Mouse (Mus musculus) heart, embryonic 11.5 days (tissue): ENCODE data around the gene Haghl. TPM values are rescaled to one million over a fixed set of nuclear protein-coding genes. Genes with fewer than 3 reads are reported as not detected.

Experiments used
- ATAC-seq: fragments of 200-750 bp; cut with Nextera tagmentation; replicated peaks from 2 replicates; pipeline ENCODE4 v1.8.0; 2017; ENCODE audit warnings: moderate library complexity; ENCODE audit not compliant: insufficient number of reproducible peaks, low FRiP score, low TSS enrichment
- H3K27ac ChIP-seq: fragments of 300-500 bp; sonication (generic); 2 replicates; pipeline ENCODE4 v1.5.1; 2014; ENCODE audit warnings: mild to moderate bottlenecking, low read depth, low read length
- H3K27me3 ChIP-seq: fragments of 300-500 bp; sonication (generic); 2 replicates; pipeline ENCODE4 v1.6.1; 2014; ENCODE audit warnings: mild to moderate bottlenecking, low read length, mixed read lengths; ENCODE audit not compliant: control insufficient read depth, insufficient read depth
- H3K36me3 ChIP-seq: fragments of 300-500 bp; sonication (generic); 2 replicates; pipeline ENCODE4 v1.6.1; 2014; ENCODE audit warnings: mild to moderate bottlenecking, low read length, moderate library complexity, mixed read lengths; ENCODE audit not compliant: control insufficient read depth, insufficient read depth
- H3K4me1 ChIP-seq: fragments of 300-500 bp; sonication (generic); 2 replicates; pipeline ENCODE4 v1.6.1; 2014; ENCODE audit warnings: low read length; ENCODE audit not compliant: control insufficient read depth, insufficient read depth
- H3K4me2 ChIP-seq: fragments of 300-500 bp; sonication (generic); 2 replicates; pipeline ENCODE4 v1.6.1; 2014; ENCODE audit warnings: mild to moderate bottlenecking, moderate library complexity
- H3K4me3 ChIP-seq: fragments of 300-500 bp; sonication (generic); 2 replicates; pipeline ENCODE4 v1.5.1; 2014; ENCODE audit warnings: low read depth, low read length
- H3K9ac ChIP-seq: fragments of 300-500 bp; sonication (generic); 2 replicates; pipeline ENCODE4 v1.6.1; 2014; ENCODE audit warnings: mild to moderate bottlenecking, low read depth, low read length, moderate library complexity
- H3K9me3 ChIP-seq: fragments of 300-500 bp; sonication (generic); replicated peaks from 2 replicates; pipeline ENCODE4 v1.6.1; 2016; ENCODE audit warnings: low read length; ENCODE audit not compliant: control insufficient read depth
- WGBS: fragments of 180-500 bp; shearing (Covaris S2); extraction: QIAGEN DNeasy Blood & Tissue Kit; methylation state at CpG from one replicate; pipeline ENCODE4 v1.1.7; 2014; ENCODE audit not compliant: insufficient replicate concordance; 5-methylcytosine and 5-hydroxymethylcytosine counted together
- polyA plus RNA-seq: library from polyadenylated mRNA; unstranded; fragments of >200 nt; fragmentation: Nextera tagmentation; extraction: Ambion mirVana; gene quantifications from 2 replicates; pipeline ENCODE4 v1.2.1, GENCODE M21; 2014

Haghl gene
- polyA plus RNA-seq, result 47.2 and 52.3 TPM in 2 replicates

DNA sequence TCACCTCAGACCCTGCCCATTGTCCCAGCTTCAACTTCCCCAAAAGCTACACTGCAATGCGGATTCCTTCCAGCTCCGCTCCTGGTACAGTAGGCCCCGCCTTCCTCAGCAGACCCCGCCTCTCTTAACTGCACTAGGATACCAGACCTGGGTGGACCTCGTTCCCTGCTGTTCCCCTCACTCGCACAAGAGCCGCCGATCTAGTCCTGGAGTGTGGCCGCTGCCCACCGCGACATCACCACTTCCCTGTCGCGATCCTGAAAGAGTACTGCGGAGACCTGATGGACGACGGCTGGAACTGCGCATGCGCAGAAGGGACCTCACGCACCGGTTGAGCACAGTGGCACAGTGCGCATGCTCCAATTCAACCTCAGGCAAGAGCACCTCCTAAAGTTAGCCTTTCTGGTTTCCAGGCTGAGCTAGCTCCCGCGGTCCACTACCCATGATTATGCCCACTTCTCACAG is at the start of gene Haghl:
Haghl (minus strand) TSS at position 393 of the 465 bp plus-strand sequence.
- Histone ChIP-seq H3K27me3 (no peaks in the 10 kb centered on the region), H3K9me3 (no peaks in the 10 kb centered on the region), H3K4me1 (peaks cover 12% of the 10 kb centered on the region), H3K36me3 (peaks cover 27% of the 10 kb centered on the region), H3K4me3 (peak within 1 kb of the TSS; percentile 69), H3K4me2 (peak within 1 kb of the TSS; percentile 78), H3K27ac (peak within 1 kb of the TSS; percentile 81), H3K9ac (peak within 1 kb of the TSS; percentile 80)
- 0% methylated on average over 23 of the region's 23 CpGs for WGBS
- peak; percentile 76 for ATAC-seq

DNA sequence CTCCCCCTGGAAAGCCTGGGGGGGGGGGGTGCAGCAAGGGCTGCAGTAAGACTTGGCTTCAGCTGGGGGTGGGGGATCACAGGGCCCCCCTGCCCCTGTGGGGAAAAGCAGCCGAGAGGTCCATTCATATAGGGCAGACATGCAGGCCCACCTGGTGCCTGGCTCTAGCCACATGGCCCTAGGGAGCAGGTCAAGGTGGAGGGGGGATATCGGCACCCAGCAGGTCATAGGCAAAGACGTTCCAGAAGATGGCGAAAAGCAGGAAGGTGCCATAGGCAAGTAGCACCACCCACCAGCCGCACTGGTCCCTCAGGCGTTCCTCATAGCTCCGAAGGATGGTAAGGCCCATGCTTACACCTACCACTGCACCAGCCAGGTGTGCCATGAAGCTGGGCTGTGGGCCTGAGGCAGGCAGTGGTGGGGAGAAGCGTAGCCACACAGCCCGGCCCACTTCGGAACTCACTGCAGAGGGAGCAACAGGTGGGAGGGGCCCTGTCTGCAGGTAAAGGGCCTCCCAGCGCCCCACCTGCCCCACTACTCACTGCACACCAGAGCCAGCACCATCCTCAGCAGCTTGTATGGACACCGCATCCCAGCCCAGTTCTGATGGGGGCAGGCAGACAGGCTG is 49.2 kb upstream of the Haghl start:
- H3K4me2 ChIP-seq, result peak overlapping the region; percentile 98
- WGBS, result 90% methylated on average over 12 of the region's 12 CpGs
- H3K4me3 ChIP-seq, result peak overlapping the region; percentile 88
- H3K27ac ChIP-seq, result peak overlapping the region; percentile 99; the same call in 1 of the 2 replicates
- no peak for ATAC-seq
- H3K9me3 ChIP-seq, result no peaks in the 10 kb centered on the region
- peaks cover 66% of the 10 kb centered on the region for H3K4me1 ChIP-seq
- no peaks in the 10 kb centered on the region for H3K27me3 ChIP-seq
- peak overlapping the region; percentile 92 for H3K9ac ChIP-seq
- H3K36me3 ChIP-seq, result peaks cover 27% of the 10 kb centered on the region

DNA sequence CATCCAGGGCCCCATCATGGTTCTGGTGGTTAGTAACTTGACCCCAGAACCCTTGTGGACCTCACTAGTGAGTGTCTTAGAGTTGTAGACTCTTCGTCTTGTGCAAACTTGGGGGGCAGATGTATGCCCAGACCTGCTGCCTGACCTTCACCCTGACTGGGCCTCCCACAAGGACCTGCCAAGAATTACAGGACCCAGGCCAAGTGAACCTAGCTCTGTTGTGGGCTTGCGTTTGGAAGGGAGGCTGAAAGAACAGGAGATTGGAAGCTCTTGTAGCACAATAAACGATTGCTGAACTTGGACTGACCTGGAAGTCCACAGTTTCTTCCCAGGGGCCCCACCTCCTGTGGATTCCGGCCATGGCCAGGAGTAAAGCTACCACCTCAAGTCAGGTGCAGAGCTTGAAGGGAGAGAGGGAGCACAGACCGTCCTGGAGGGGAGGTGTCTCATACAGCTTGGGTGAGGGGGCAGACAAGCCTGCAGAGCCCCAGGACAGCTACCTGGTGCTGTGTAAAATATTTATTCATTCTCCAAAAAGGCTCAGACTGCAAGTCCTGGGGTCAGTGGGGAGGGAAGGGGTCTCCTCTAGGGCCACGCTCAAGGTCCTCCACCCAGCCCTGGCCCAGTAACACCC is 48.6 kb upstream of the Haghl start:
- Histone ChIP-seq H3K9ac (peak overlapping the region; percentile 92), H3K36me3 (peaks cover 22% of the 10 kb centered on the region)
- 39% methylated on average over 6 of the region's 6 CpGs for WGBS

DNA sequence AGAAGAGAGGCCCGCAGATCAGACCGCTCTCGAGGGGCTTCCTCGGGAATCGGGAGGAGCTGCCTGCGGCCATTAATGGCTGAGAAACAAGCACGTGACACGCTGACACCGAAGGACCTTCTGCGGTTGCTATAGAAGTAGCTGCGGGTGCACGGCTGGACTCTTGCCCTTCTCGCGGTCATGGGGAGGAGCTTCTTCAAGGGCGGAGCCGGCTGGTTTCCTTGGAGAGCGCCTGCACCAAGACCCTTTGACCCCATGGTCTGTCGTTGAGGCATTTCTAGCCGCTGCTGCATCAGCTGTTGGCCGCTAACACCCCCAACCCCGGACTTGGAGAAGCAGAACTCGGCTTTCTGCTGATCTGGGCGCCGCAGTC is 47.8 kb upstream of the Haghl start, which contains the start of gene Stub1:
Stub1 (minus strand) TSS at position 114 of the 373 bp plus-strand sequence.
- Histone ChIP-seq H3K36me3 (peaks cover 19% of the 10 kb centered on the region), H3K4me1 (peaks cover 73% of the 10 kb centered on the region), H3K9ac (peak within 1 kb of the TSS; percentile 92), H3K4me2 (peak within 1 kb of the TSS; percentile 98), H3K4me3 (peak within 1 kb of the TSS; percentile 88), H3K27me3 (no peaks in the 10 kb centered on the region), H3K9me3 (no peaks in the 10 kb centered on the region), H3K27ac (peak within 1 kb of the TSS; percentile 99)
- ATAC-seq, result peak; percentile 73
- under 1% methylated on average over 24 of the region's 24 CpGs for WGBS

More for the DNA sequence above, 48.6 kb upstream of the Haghl start:
- H3K4me2 ChIP-seq, result peak overlapping the region; percentile 98
- no peaks in the 10 kb centered on the region for H3K9me3 ChIP-seq
- H3K4me3 ChIP-seq, result peak overlapping the region; percentile 88
- H3K27ac ChIP-seq, result peak overlapping the region; percentile 99
- ATAC-seq, result no peak
- no peaks in the 10 kb centered on the region for H3K27me3 ChIP-seq
- peaks cover 69% of the 10 kb centered on the region for H3K4me1 ChIP-seq

DNA sequence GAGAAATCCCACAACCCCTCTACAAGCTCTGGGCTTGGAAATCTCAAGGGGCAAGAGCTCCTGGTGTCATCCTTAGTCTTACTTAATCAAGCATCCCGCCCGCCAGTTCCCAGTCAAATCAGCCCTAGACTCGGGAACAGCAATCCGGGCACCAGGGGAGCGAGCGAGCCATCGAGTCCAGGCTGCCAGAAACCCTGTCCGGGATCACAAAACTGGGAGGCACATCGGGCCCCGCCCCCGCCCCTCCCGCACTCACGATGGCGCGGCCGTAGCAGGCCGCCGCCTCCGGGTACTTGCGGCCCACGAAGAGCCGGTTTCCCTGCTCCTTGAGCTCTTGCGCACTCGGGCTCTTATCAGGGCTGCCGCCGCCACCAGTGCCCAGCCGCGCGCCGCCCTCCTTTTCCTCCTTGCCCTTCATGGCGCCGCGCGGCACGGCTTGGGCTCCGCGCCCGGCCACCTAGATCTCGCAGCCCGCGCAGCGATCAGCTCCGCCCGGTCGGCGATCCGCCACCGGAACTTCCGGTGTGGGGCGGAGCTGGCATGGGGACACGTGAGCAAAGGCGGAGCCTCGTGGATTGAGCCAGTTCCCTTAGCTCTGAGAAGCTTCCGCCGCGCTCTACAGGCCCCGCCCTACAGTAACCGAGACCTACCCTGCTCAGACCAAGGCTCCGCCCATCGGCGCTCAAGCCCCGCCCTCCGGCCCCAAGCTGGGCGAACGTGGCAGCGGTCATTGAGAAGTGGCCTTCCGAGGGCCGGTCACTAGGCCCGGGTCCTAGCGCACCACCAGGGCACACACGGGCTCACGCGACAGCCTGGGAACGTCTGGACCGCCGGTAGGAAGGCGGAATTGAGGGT is 47.2 kb upstream of the Haghl start:
- Histone ChIP-seq H3K4me3 (peak overlapping the region; percentile 88), H3K4me1 (peaks cover 71% of the 10 kb centered on the region), H3K4me2 (peak overlapping the region; percentile 98), H3K9ac (peak overlapping the region; percentile 92), H3K27ac (peak overlapping the region; percentile 99), H3K36me3 (peaks cover 20% of the 10 kb centered on the region), H3K9me3 (no peaks in the 10 kb centered on the region), H3K27me3 (no peaks in the 10 kb centered on the region)
- under 1% methylated on average over 61 of the region's 77 CpGs for WGBS
- ATAC-seq, result peak; percentile 91

DNA sequence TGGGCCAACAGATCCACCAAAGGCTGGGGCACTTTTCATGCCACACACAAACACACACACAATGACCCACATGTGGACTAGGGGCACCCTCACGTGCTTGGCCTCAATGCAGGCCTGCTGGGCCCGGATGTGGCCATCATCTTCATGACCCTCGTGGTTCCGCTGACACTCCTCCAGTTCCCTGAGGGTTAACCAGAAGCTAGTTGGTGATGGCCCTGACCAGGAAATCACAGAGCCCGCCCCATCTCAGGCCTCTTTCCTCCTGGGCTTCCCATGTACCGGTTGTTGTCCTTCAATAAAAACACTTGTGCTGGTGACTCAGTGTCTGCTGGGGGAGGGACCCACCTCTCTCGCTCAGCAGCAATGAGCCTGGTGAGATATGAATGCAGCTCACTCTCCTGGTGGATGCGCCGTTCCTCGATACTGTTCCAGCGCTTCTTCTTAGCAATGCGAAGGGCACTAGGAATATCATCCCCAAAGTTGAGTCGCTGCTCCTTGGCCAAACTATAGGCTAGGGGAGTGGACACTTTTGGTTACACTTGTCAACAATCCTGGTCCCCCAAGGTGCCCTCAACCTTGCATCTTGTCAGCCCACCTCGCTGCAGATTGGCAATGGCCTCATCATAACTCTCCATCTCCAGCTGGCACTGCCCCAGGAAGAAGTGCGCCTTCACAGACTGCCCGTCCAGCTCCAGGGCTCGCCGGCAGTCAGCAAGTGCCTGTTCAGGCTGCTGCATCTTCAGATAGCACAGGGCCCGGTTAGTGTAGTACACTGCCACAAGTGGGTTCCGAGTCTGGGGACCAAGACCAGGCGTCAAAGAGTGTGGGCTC is 46.2 kb upstream of the Haghl start:
- no peaks in the 10 kb centered on the region for H3K27me3 ChIP-seq
- H3K4me3 ChIP-seq, result peak overlapping the region; percentile 88
- peak overlapping the region; percentile 99; the same call in 1 of the 2 replicates for H3K27ac ChIP-seq
- H3K9me3 ChIP-seq, result no peaks in the 10 kb centered on the region
- H3K36me3 ChIP-seq, result peaks cover 24% of the 10 kb centered on the region
- WGBS, result 50% methylated on average over 21 of the region's 21 CpGs
- peak overlapping the region; percentile 98 for H3K4me2 ChIP-seq
- no peak for ATAC-seq
- peak overlapping the region; percentile 92 for H3K9ac ChIP-seq
- H3K4me1 ChIP-seq, result peaks cover 61% of the 10 kb centered on the region

DNA sequence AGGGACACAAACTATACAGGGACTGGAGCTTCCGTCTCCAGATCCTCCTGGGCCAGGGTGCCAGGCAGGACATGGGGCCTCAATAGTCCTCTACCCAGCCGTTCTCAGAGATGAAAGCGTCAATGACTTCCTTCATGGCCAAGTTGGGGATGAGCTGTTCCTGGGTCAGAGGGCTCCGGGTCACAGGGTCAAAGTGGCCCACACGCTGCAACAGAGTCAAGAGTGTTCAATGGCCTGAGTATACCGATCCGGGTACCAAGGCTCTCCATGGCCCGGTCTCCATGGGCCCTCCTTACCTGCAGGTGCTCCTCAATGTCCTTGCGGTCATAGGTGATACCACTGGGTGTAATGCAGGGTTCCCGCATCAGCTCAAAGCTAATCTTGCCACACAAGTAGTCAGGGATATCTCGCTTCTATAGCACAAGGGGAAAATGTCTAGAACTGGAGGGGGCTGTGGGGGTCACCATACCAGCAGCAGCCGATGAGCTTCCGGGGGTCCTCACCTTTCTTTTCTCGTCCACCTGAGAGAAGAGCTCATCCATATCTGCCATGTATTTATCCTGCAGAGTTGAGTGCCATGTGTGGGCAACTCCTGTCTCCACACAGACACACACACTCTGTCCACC is 45.4 kb upstream of the Haghl start:
- Histone ChIP-seq H3K4me3 (peak overlapping the region; percentile 88), H3K27ac (no peak overlapping the region), H3K9me3 (no peaks in the 10 kb centered on the region), H3K9ac (peak overlapping the region; percentile 92; the same call in 1 of the 2 replicates), H3K36me3 (peaks cover 27% of the 10 kb centered on the region), H3K27me3 (no peaks in the 10 kb centered on the region), H3K4me2 (peak overlapping the region; percentile 98), H3K4me1 (peaks cover 53% of the 10 kb centered on the region)
- no peak for ATAC-seq
- 88% methylated on average over 14 of the region's 14 CpGs for WGBS
